Mouse (Mus musculus) retina, adult 2 months (tissue): ENCODE measurements around the gene Cfd.

ENCODE experiments used
- DNase-seq: peaks from one replicate; pipeline ENCODE4 v3.0.0-alpha.2; 2012; ENCODE audit warnings: low read depth, low spot score

Gene Cfd

DNA sequence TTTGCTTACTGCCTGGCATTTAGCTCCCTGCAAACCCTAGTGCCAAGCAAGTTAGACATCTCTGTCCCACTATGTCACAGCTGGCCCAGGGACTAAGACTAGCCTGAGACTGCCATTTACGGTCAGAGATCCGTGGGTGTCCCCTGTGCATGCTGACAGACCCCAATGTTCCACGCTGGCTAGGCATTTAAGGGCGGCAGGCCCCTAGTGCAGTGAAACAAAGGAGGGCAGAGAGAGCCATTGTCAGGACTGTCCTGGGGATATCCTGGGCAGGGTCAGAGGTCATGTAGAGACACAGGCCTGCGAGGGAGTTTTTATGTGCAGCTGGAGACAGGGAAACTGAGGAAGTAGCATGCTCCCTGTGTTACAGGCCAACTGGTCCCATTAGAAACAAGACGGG is 43.2 kb downstream of the Cfd start:
- DNase-seq = no peak

DNA sequence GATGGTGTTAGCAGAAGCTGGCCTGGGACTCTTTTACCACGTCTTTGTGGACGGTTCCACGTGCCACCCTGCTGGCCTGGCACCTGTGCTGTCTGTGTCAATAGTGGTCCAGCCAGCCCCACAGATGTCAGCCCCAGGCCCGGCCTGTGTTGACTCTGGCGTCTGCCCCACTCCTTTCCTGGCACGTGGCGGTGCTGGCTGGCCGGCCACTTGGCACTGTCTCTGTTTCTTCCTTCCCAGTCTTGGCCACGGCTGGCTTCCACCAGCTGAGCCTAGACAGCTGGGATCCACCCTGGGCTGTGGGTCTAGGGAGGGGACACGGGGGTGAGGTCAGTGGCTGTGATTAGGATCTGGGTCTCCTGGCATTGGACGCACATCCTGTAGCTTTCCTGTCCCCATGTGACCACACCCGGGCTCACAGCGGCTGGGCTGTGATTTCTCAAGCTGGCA is 43.6 kb downstream of the Cfd start:
- DNase-seq = no peak

- DNase-seq = no peak
These were observed 44.3 kb downstream of the Cfd start for GRCm38 (mm10) chr10:79934794-79935569.

- DNase-seq = no peak
These were observed 45.7 kb downstream of the Cfd start for GRCm38 (mm10) chr10:79936284-79936910.

GRCm38 (mm10) chr10:79936911-79937441 is 46.3 kb downstream of the Cfd start:
- no peak for DNase-seq

GRCm38 (mm10) chr10:79937775-79938526 is 47.3 kb downstream of the Cfd start:
- DNase-seq = no peak

DNA sequence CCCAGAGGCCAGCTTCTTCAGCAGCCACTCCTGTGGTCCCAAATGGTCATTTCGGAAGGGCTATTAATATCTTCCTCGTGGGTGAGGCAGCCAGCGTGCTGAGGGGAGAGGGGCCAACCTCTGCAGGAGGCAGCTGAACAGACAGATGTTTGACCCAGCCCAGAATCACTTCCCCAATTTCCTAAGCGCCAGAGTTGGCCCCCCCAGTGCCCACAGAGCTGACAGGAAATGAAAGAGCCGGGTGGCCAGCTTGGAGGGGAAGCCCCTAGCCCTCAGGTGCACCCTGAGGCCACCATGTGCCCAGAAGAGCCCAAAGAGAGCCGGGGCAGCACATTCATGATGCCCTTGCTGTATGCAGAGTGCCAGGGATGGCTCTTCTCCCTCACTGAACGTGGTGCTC is 50.1 kb downstream of the Cfd start:
- no peak for DNase-seq
